Mouse (Mus musculus): ENCODE data around the gene Cbx2.

DNA sequence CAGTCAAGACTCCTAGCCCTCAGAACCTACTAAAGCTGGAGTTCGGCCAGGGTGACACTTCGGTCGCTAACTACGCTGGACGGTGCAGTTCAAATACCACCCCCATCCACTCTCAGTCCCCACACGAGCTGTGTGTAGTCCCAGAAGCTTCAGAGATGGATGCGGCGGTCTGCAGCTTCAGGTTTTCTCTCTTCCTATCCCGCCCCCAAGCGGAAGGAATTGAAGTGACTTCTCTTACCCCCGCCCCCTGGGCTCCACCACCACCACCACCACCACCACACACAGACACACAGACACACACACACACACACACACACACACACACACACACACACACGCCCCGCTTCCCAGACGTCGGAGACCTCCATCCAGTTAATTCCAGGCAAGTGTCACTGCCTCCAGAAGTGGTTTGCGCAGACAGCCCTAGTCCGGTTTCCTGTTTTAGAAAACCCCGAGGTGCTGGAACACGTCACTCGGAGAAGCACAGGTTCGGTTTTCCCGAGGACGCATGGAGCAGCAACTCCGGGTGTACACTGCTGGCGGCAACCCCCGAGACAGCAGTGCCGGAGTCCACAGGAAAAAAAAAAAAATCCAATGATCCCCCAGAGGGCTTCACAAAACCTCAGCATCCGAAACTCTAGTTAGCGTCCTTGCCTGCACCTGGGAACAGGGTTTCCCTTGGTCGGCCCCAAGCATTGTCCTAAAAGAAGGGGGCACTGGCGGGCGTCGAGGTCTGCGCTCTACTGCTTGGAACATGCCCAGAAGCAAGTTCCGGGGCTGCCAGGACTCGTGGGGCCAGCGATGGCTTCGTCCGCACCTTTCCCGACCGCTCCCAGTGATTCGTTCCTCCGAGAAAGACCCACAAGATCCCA, 24.7 kb downstream of the Cbx2 start:
- TF ChIP-seq CTCF (conservative IDR thresholded peaks at IDR 0.05; ENCODE audit: low read length) = no peak
- no peak for TF ChIP-seq NANOG (IDR thresholded peaks at IDR 0.05; ENCODE audit: borderline replicate concordance, low read length)

All from E14TG2a.4 (cell line).